Mouse (Mus musculus) erythroblast, embryonic 14.5 days (primary cell): ENCODE measurements around the gene Afm.

Experiments
- GATA1 ChIP-seq: IDR thresholded peaks from 2 replicates; pipeline ENCODE4 v1.6.1; 2012; ENCODE audit warnings: low read length, inconsistent platforms, mixed read lengths
- TAL1 ChIP-seq: IDR thresholded peaks from 3 replicates; pipeline ENCODE4 v1.6.1; 2012; ENCODE audit warnings: low read length, inconsistent platforms, mixed read lengths

- TF ChIP-seq GATA1 (no peak), TAL1 (no peak)
Observed at GRCm38 (mm10) chr5:90515561-90515960, 3.2 kb upstream of the Afm start.
